Mouse (Mus musculus): ENCODE measurements around the gene Tns1.
"Not testable (repeated sequence)": the region's sequence is repeated elsewhere in the genome, so short reads cannot be mapped to it uniquely, and the experiment has no call there.

The Tns1 gene

GRCm38 (mm10) chr1:73913071-73914005, 210.9 kb downstream of the Tns1 start:
- DNase-seq (ENCODE audit: low read depth, low spot score), result no peak

- DNase-seq (ENCODE audit: low read depth, low spot score), result no peak
These were observed 211.8 kb downstream of the Tns1 start for GRCm38 (mm10) chr1:73912466-73912865.

- DNase-seq (ENCODE audit: low read depth, low spot score), result no peak
These were observed 212.3 kb downstream of the Tns1 start for GRCm38 (mm10) chr1:73911981-73912380.

- no peak for DNase-seq (ENCODE audit: low read depth, low spot score)
These were observed 213.5 kb downstream of the Tns1 start for GRCm38 (mm10) chr1:73910701-73911100.

- DNase-seq (ENCODE audit: low read depth, low spot score), result no peak
These were observed 214.1 kb downstream of the Tns1 start for GRCm38 (mm10) chr1:73910111-73910510.

- DNase-seq (ENCODE audit: low read depth, low spot score), result no peak
These were observed 214.9 kb downstream of the Tns1 start for GRCm38 (mm10) chr1:73909191-73909983.

- DNase-seq (ENCODE audit: low read depth, low spot score), result no peak
These were observed 215.9 kb downstream of the Tns1 start for GRCm38 (mm10) chr1:73908081-73908960.

GRCm38 (mm10) chr1:73907166-73907565, 217.1 kb downstream of the Tns1 start:
- DNase-seq (ENCODE audit: low read depth, low spot score), result no peak

- DNase-seq (ENCODE audit: low read depth, low spot score), result no peak
These were observed 217.9 kb downstream of the Tns1 start for GRCm38 (mm10) chr1:73906376-73906775.

- peak; percentile 5 for DNase-seq (ENCODE audit: low read depth, low spot score)
These were observed 218.4 kb downstream of the Tns1 start for GRCm38 (mm10) chr1:73905811-73906190.

- DNase-seq (ENCODE audit: low read depth, low spot score), result peak; percentile 10
These were observed 219.0 kb downstream of the Tns1 start for GRCm38 (mm10) chr1:73905111-73905810.

GRCm38 (mm10) chr1:73904641-73905040, 219.6 kb downstream of the Tns1 start:
- DNase-seq (ENCODE audit: low read depth, low spot score), result peak; percentile 2

- peak; percentile 10 for DNase-seq (ENCODE audit: low read depth, low spot score)
These were observed 221.2 kb downstream of the Tns1 start for GRCm38 (mm10) chr1:73903035-73903434.

- DNase-seq (ENCODE audit: low read depth, low spot score), result peak; percentile 77
These were observed 221.9 kb downstream of the Tns1 start for GRCm38 (mm10) chr1:73902171-73902991.

GRCm38 (mm10) chr1:73901496-73901899, 222.8 kb downstream of the Tns1 start:
- peak; percentile 76 for DNase-seq (ENCODE audit: low read depth, low spot score)

GRCm38 (mm10) chr1:73895451-73895850, 228.8 kb downstream of the Tns1 start:
- not testable (repeated sequence) for DNase-seq (ENCODE audit: low read depth, low spot score)

GRCm38 (mm10) chr1:73880731-73881130, 243.5 kb downstream of the Tns1 start:
- DNase-seq (ENCODE audit: low read depth, low spot score), result no peak

GRCm38 (mm10) chr1:73875676-73876218, 248.5 kb downstream of the Tns1 start:
- DNase-seq (ENCODE audit: low read depth, low spot score), result no peak

- no peak for DNase-seq (ENCODE audit: low read depth, low spot score)
These were observed 259.9 kb downstream of the Tns1 start for GRCm38 (mm10) chr1:73864314-73864713.

- DNase-seq (ENCODE audit: low read depth, low spot score), result no peak
These were observed 261.2 kb downstream of the Tns1 start for GRCm38 (mm10) chr1:73863074-73863431.
